Mouse (Mus musculus): Measurements from ENCODE around the gene Ano4.

DNA sequence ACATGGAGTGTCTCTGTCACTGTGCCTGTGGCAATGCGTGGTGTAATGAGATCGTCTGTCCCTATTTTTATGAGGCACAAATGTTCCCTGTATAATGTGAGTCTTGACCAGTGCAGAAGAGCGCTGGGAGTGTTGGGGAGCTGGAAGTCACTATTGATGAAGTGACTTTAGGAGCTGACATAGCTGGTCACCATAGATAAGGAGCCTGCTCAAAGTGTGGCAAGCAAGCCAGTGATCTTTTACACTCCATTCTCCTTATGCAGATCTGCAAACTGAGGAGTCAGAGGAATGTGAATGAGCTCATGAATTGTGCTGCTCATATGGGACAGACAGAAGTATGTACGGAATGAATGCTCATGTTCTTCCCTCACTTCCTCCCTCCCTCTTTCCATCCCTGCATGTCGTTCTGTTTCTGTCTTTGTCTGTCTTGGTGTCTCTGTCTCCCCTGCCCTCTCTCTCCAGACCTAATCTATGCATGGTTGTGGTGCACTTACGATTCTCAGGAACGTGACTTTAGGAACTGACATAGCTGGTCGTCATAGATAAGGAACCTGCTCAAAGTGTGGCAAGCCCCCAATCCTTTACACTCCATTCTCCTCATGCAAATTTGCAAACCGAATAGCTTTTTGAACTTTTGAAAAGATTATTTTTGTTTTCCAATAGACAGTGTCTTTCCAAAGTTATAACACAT, 252.1 kb downstream of the Ano4 start:
- TF ChIP-seq CTCF (IDR thresholded peaks at IDR 0.05; ENCODE audit: extremely low read depth, insufficient read depth, insufficient read length, insufficient replicate concordance) (no peak), POLR2A (IDR thresholded peaks at IDR 0.05; ENCODE audit: low read depth, low read length) (no peak)
